Mouse (Mus musculus) midbrain, embryonic 11.5 days (tissue): ENCODE measurements around the gene Krtap21-1. TPM values are rescaled to one million over a fixed set of nuclear protein-coding genes. Genes with fewer than 3 reads are reported as not detected.
A peak's percentile ranks its signal among the peaks of the same experiment; 100 is the strongest.

ENCODE experiments used
- ATAC-seq: fragments of 200-750 bp; cut with Nextera tagmentation; 2 replicates; pipeline ENCODE4 v1.8.0; 2017; ENCODE audit warnings: moderate TSS enrichment, moderate library complexity; ENCODE audit not compliant: low FRiP score
- DNase-seq: peaks from one replicate; pipeline ENCODE4 v3.0.0; 2015; ENCODE audit warnings: low spot score; ENCODE audit errors: missing footprints
- H3K27ac ChIP-seq: fragments of 300-500 bp; sonication (generic); 2 replicates; pipeline ENCODE4 v1.5.1; 2014; ENCODE audit warnings: low read depth, low read length
- H3K27me3 ChIP-seq: fragments of 300-500 bp; sonication (generic); 2 replicates; pipeline ENCODE4 v1.6.1; 2014; ENCODE audit warnings: mild to moderate bottlenecking, low read length, moderate library complexity, mixed read lengths; ENCODE audit not compliant: control insufficient read depth, insufficient read depth
- H3K36me3 ChIP-seq: fragments of 300-500 bp; sonication (generic); 2 replicates; pipeline ENCODE4 v1.6.1; 2014; ENCODE audit warnings: mild to moderate bottlenecking, low read length, moderate library complexity, mixed read lengths; ENCODE audit not compliant: control insufficient read depth, insufficient read depth
- H3K4me1 ChIP-seq: fragments of 300-500 bp; sonication (generic); 2 replicates; pipeline ENCODE4 v1.6.1; 2014; ENCODE audit warnings: low read length; ENCODE audit not compliant: control insufficient read depth, insufficient read depth
- H3K4me2 ChIP-seq: fragments of 300-500 bp; sonication (generic); 2 replicates; pipeline ENCODE4 v1.6.1; 2014; ENCODE audit warnings: mild to moderate bottlenecking, moderate library complexity
- H3K4me3 ChIP-seq: fragments of 300-500 bp; sonication (generic); 2 replicates; pipeline ENCODE4 v1.5.1; 2014; ENCODE audit warnings: low read depth, low read length
- H3K9ac ChIP-seq: fragments of 300-500 bp; sonication (generic); 2 replicates; pipeline ENCODE4 v1.6.1; 2014; ENCODE audit warnings: low read length
- H3K9me3 ChIP-seq: fragments of 300-500 bp; sonication (generic); 2 replicates; pipeline ENCODE4 v1.6.1; 2016; ENCODE audit warnings: low read length; ENCODE audit not compliant: control insufficient read depth
- WGBS: fragments of 180-500 bp; shearing (Covaris S2); extraction: QIAGEN DNeasy Blood & Tissue Kit; methylation state at CpG from one replicate; pipeline ENCODE4 v1.1.7; 2014; 5-methylcytosine and 5-hydroxymethylcytosine counted together
- polyA plus RNA-seq: library from polyadenylated mRNA; unstranded; fragments of >200 nt; fragmentation: Nextera tagmentation; extraction: Ambion mirVana; gene quantifications from 2 replicates; pipeline ENCODE4 v1.2.1, GENCODE M21; 2014

Krtap21-1 gene
- not detected in 2 replicates for polyA plus RNA-seq

- 82% methylated on average over 2 of the region's 2 CpGs for WGBS
- DNase-seq: no peak
- no peak within 1 kb of the TSS for H3K9ac ChIP-seq
Measured at GRCm38 (mm10) chr16:89403768-89404167, at the start of gene Krtap21-1. Krtap21-1 (minus strand) TSS chr16:89403868.

GRCm38 (mm10) chr16:89429586-89429985, 25.9 kb upstream of the Krtap21-1 start:
- no peak overlapping the region for H3K9ac ChIP-seq
- peaks cover 5% of the 10 kb centered on the region for H3K9me3 ChIP-seq
- peak; percentile 12 for DNase-seq
- no peak overlapping the region for H3K4me2 ChIP-seq
- no peaks in the 10 kb centered on the region for H3K36me3 ChIP-seq
- H3K4me3 ChIP-seq: no peak overlapping the region
- H3K27me3 ChIP-seq: no peaks in the 10 kb centered on the region
- no peak overlapping the region for H3K27ac ChIP-seq
- WGBS: 85% methylated on average over 2 of the region's 2 CpGs
- no peaks in the 10 kb centered on the region for H3K4me1 ChIP-seq
- ATAC-seq: no peak

More at GRCm38 (mm10) chr16:89403768-89404167, at the start of gene Krtap21-1:
- no peaks in the 10 kb centered on the region for H3K4me1 ChIP-seq
- H3K36me3 ChIP-seq: no peaks in the 10 kb centered on the region
- H3K4me2 ChIP-seq: no peak within 1 kb of the TSS
- H3K27ac ChIP-seq: no peak within 1 kb of the TSS
- H3K9me3 ChIP-seq: no peaks in the 10 kb centered on the region
- no peak within 1 kb of the TSS for H3K4me3 ChIP-seq
- ATAC-seq: no peak
- H3K27me3 ChIP-seq: peaks cover 5% of the 10 kb centered on the region; the same call in 1 of the 2 replicates

GRCm38 (mm10) chr16:89425310-89425709, 21.6 kb upstream of the Krtap21-1 start:
- DNase-seq (no peak), ATAC-seq (no peak)
- Histone ChIP-seq H3K4me2 (no peak overlapping the region), H3K36me3 (no peaks in the 10 kb centered on the region), H3K4me1 (no peaks in the 10 kb centered on the region), H3K27me3 (no peaks in the 10 kb centered on the region), H3K9me3 (peaks cover 5% of the 10 kb centered on the region), H3K27ac (no peak overlapping the region), H3K4me3 (no peak overlapping the region), H3K9ac (no peak overlapping the region)
- WGBS: 91% methylated on average over 5 of the region's 5 CpGs

GRCm38 (mm10) chr16:89420011-89420410, 16.3 kb upstream of the Krtap21-1 start, which contains the start of gene Krtap6-2:
Krtap6-2 (minus strand) TSS chr16:89420111.
- Histone ChIP-seq H3K9ac (no peak within 1 kb of the TSS), H3K4me2 (no peak within 1 kb of the TSS), H3K4me3 (no peak within 1 kb of the TSS), H3K27ac (no peak within 1 kb of the TSS), H3K4me1 (no peaks in the 10 kb centered on the region), H3K9me3 (no peaks in the 10 kb centered on the region), H3K36me3 (no peaks in the 10 kb centered on the region), H3K27me3 (no peaks in the 10 kb centered on the region)
- 93% methylated on average over 3 of the region's 3 CpGs for WGBS
- no peak for DNase-seq
- no peak for ATAC-seq

- Histone ChIP-seq H3K27me3 (peaks cover 6% of the 10 kb centered on the region), H3K4me3 (no peak overlapping the region), H3K4me2 (no peak overlapping the region), H3K9ac (no peak overlapping the region), H3K4me1 (no peaks in the 10 kb centered on the region), H3K9me3 (no peaks in the 10 kb centered on the region), H3K27ac (no peak overlapping the region), H3K36me3 (no peaks in the 10 kb centered on the region)
- no peak for DNase-seq
- WGBS: 95% methylated on average over 3 of the region's 3 CpGs
- no peak for ATAC-seq
Measured at GRCm38 (mm10) chr16:89416311-89416710, 12.6 kb upstream of the Krtap21-1 start.

- no peak overlapping the region for H3K4me2 ChIP-seq
- peak; percentile 83 for ATAC-seq
Measured at GRCm38 (mm10) chr16:89410345-89411068, 6.8 kb upstream of the Krtap21-1 start.

GRCm38 (mm10) chr16:89372734-89373461, 30.8 kb downstream of the Krtap21-1 start:
- no peaks in the 10 kb centered on the region for H3K27me3 ChIP-seq
- no peak overlapping the region for H3K9ac ChIP-seq
- 86% methylated on average over 2 of the region's 2 CpGs for WGBS
- DNase-seq (no peak), ATAC-seq (no peak)
- H3K9me3 ChIP-seq: no peaks in the 10 kb centered on the region
- no peak overlapping the region for H3K4me3 ChIP-seq
- no peak overlapping the region for H3K27ac ChIP-seq
- H3K36me3 ChIP-seq: no peaks in the 10 kb centered on the region
- no peak overlapping the region for H3K4me2 ChIP-seq
- no peaks in the 10 kb centered on the region for H3K4me1 ChIP-seq

More at GRCm38 (mm10) chr16:89410345-89411068, 6.8 kb upstream of the Krtap21-1 start:
- no peak overlapping the region for H3K4me3 ChIP-seq
- no peaks in the 10 kb centered on the region for H3K9me3 ChIP-seq
- H3K27me3 ChIP-seq: peaks cover 11% of the 10 kb centered on the region
- H3K9ac ChIP-seq: no peak overlapping the region
- H3K27ac ChIP-seq: no peak overlapping the region
- no peaks in the 10 kb centered on the region for H3K36me3 ChIP-seq
- 31% methylated on average over 5 of the region's 5 CpGs for WGBS
- DNase-seq: peak; percentile 88
- no peaks in the 10 kb centered on the region for H3K4me1 ChIP-seq
